Mouse (Mus musculus): Measurements from ENCODE around the gene 4933428G20Rik. TPM values are rescaled to one million over a fixed set of nuclear protein-coding genes. Genes with fewer than 3 reads are reported as not detected.

The 4933428G20Rik gene
- polyA plus RNA-seq, 1 experiment from 2014 or later, result 1.2 TPM

Other genes with a start within 250 kb of the 4933428G20Rik start
- 146 and 156 TPM in 2 replicates for gene Npepps, start 219.7 kb downstream of the 4933428G20Rik start, polyA plus RNA-seq (2015; fragmentation: Nextera tagmentation; extraction: Ambion mirVana)
- gene Mrpl45, start 184.6 kb downstream of the 4933428G20Rik start, polyA plus RNA-seq (2015; fragmentation: Nextera tagmentation; extraction: Ambion mirVana), result 39.6 and 46.4 TPM in 2 replicates
- gene Gpr179, start 148.3 kb downstream of the 4933428G20Rik start, polyA plus RNA-seq (2015; fragmentation: Nextera tagmentation; extraction: Ambion mirVana), result 0.39 and 0.48 TPM in 2 replicates
- 8.8 and 9.4 TPM in 2 replicates for gene Socs7, start 137.8 kb downstream of the 4933428G20Rik start, polyA plus RNA-seq (2015; fragmentation: Nextera tagmentation; extraction: Ambion mirVana)
- gene Arhgap23, start 84.8 kb downstream of the 4933428G20Rik start, polyA plus RNA-seq (2015; fragmentation: Nextera tagmentation; extraction: Ambion mirVana), result 5.1 and 6.5 TPM in 2 replicates
- 7.0 and 8.5 TPM in 2 replicates for gene Srcin1, start 75.8 kb upstream of the 4933428G20Rik start, polyA plus RNA-seq (2015; fragmentation: Nextera tagmentation; extraction: Ambion mirVana)
- 3.0 and 4.2 TPM in 2 replicates for gene Epop, start 129.4 kb upstream of the 4933428G20Rik start, polyA plus RNA-seq (2015; fragmentation: Nextera tagmentation; extraction: Ambion mirVana)
- gene Mllt6, start 163.1 kb upstream of the 4933428G20Rik start, polyA plus RNA-seq (2015; fragmentation: Nextera tagmentation; extraction: Ambion mirVana), result 3.1 and 3.9 TPM in 2 replicates
- gene Cisd3, start 185.5 kb upstream of the 4933428G20Rik start, polyA plus RNA-seq (2015; fragmentation: Nextera tagmentation; extraction: Ambion mirVana), result 14.4 and 16.1 TPM in 2 replicates
- 23.6 and 25.3 TPM in 2 replicates for gene Pcgf2, start 200.2 kb upstream of the 4933428G20Rik start, polyA plus RNA-seq (2015; fragmentation: Nextera tagmentation; extraction: Ambion mirVana)
- gene Psmb3, start 203.1 kb upstream of the 4933428G20Rik start, polyA plus RNA-seq (2015; fragmentation: Nextera tagmentation; extraction: Ambion mirVana), result 503 and 505 TPM in 2 replicates
- 3.7 and 4.0 TPM in 2 replicates for gene Pip4k2b, start 244.4 kb upstream of the 4933428G20Rik start, polyA plus RNA-seq (2015; fragmentation: Nextera tagmentation; extraction: Ambion mirVana)

Data from midbrain, embryonic 13.5 days (tissue).